Mouse (Mus musculus): ENCODE results near the gene Ercc8.

Gene Ercc8

DNA sequence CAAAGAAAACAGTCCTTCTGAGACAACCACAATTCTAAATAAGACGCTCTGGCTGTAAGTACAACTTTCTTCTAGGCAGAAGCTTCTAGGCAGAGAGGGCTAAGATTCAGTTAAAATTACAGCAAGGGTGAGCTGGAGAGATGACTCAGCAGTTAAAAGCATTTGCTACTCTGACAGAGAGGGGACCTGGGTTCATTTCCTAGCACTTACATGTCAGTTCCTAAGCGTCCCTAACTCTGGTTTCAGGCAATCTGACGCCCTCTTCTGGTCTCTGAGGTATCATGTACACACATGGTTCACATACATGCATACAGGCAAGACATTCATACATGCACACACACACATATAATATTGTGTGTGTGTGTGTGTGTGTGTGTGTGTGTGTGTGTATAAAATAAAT, 27.0 kb downstream of the Ercc8 start:
- TF ChIP-seq GATA4 (IDR thresholded peaks at IDR 0.05; ENCODE audit: insufficient replicate concordance, low read length), result no peak

DNA sequence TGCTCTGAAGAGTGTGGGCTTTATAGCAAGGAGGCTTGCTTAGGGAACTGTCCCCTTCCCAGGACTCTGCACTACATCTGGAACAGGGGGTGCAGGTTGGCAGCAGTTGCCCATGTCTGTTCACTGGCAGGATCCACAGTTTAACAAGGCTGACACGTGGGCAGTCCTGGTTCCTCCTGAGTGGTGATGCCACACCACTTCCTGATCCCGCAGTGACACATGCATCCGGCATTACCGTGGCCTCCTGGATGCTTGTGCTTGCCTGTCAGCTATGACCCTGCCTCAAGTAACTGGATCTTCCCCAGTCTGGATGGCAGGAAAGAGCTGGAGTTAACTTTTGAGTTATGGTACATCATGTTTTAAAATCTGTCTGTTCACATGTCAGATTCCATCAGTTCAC, 29.5 kb downstream of the Ercc8 start:
- no peak for TF ChIP-seq GATA4 (IDR thresholded peaks at IDR 0.05; ENCODE audit: insufficient replicate concordance, low read length)

DNA sequence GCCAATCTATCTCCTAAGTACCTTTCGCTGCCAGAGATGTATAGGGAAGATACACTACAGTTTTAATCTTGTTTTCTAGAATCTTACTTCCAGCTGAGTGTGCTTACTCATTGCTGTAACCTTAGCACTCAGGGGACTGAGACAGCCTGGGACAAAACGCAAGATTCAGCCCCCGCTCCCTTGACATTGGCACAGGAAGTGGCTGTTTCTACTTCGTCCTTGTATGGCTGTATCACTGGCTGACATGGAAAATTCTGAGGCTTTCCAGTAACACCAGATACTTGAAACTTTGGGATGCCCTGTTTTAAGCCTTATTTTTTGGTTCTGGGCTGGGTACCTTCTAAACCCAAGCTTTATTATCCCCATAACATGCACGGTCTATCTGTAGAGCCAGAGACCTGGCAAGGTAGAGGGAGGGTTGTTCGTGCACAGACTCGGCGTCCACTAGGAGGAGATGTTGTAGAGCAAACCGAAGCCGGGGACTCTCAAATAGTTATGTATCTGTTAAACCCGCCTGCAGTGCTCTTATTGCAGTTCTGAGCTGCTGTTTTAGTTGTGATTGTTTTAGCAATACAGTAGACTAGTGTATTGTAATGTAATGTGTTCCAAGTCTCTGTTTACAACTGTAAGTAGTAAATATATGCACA, 32.7 kb downstream of the Ercc8 start:
- TF ChIP-seq GATA4 (IDR thresholded peaks at IDR 0.05; ENCODE audit: insufficient replicate concordance, low read length), result no peak

DNA sequence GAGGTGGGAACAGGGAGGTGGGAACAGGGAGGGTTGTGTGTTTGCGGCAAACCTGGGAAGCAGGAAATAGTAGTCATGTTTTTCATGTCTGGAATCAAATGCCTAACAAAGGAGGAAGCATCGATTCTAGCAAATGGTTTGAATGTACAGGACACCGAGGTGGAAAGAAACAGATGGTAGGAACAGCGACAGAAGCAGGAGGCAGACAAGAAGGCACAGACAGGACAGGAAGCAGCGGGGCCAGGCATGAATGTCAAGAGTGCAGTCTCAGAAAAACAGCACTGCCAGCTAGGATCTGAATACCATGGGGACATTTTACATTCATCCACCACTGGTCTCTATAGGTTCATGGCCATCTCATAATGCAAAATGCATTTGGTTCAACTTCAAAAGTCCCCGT, 36.9 kb downstream of the Ercc8 start:
- TF ChIP-seq GATA4 (IDR thresholded peaks at IDR 0.05; ENCODE audit: insufficient replicate concordance, low read length), result no peak

DNA sequence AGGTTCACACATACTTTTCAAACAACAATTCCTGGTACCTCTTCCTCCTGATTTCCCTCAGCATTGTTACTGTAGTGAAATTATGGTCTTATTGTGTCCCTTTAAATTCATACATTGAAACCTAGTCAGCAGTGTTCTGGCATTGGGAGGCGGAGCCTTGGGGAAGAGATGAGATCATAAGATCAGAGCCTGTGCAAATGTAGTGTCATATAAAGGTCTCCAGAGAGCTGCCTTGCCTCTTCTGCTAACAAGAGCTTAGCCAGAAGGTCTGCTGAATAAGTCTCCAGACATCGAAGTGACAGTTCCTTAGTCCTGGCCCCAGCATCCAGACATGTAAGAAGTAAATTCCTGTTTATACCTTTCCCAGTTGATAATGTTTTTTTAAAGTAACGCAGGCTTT, 46.3 kb downstream of the Ercc8 start:
- TF ChIP-seq GATA4 (IDR thresholded peaks at IDR 0.05; ENCODE audit: insufficient replicate concordance, low read length), result no peak

DNA sequence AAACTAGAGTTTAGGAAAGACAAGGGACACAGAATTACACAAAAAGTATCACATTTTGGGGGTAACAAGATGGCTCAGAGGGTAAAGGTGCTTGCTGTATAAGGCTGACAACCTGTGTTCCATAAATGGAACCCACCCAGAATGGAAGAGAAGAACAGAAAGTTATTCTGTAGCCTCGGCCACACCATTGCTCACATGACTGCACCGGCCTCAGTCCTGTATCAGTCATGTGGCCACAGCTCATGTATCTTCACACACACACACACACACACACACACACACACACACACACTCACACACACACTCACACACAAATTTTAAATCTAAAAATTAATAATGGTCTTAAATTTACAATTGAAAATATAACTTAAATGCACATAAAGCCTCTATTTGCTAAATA, 48.9 kb downstream of the Ercc8 start:
- no peak for TF ChIP-seq GATA4 (IDR thresholded peaks at IDR 0.05; ENCODE audit: insufficient replicate concordance, low read length)

DNA sequence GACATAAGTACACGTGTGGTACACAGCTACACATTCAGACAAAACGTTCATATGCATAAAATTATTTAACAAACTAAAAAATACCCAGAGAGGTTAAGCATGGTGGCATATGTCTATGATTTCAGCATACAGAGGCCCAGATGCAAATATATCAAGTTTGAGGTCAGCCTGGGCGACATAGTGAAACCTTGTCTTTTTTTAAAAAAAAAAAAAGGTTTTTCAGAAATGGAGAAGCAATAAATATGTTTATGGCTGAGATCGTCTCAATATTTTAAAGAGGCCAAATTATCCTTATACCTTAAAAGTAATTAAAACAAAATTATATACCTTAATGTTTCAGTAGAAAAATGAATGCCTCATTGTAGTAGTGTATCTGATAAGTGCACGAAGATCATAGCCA, 49.6 kb downstream of the Ercc8 start:
- TF ChIP-seq GATA4 (IDR thresholded peaks at IDR 0.05; ENCODE audit: insufficient replicate concordance, low read length), result no peak

DNA sequence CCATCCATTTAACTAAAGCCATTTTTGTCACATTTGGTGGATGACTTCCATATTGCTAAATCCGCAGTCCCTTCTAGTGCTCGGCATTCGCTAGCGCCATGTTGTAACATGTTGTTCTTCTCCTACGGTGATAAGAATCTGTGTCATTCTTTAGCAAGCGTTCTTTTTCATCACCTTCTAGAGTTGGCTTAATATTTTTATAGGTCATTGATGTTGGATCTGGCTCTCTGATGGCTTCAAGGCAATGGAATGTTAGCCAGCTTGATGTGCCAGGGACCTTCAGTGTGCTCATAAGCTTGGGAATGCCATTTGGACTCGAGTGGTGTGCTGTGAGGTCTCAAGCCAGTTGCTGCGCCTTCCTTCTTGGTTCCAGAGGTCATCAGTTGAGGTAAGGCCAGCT, 52.4 kb downstream of the Ercc8 start:
- TF ChIP-seq GATA4 (IDR thresholded peaks at IDR 0.05; ENCODE audit: insufficient replicate concordance, low read length), result no peak

DNA sequence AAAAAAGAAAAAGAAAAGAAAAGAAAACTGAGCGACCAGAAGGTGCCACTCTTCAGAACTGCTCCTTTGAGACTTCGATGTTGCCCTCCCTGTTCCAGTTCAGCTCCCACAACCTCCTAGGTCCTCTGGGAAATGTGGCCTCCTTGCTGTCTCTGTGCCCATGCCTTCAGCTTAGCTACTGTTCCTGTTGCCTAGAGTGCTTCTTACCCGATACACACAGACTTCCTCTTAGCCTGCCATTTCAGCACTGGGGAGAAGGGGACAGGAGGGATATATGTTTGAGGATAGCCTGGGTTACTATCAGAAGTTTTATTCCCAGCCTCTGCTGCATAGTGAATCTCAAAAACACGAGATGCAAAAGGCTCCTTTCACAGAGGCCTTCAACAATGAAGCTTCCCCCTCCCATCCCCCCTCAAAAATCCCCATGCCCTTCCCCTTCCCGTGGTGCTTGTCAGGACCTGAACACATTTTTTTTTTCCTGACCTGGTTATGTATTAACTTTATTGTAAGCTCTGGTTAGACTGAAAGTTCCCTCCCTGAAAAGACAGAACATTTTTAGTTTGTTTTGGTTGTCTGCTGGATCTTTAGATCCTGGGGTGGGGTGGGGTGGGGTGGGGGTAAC, 54.0 kb downstream of the Ercc8 start:
- no peak for TF ChIP-seq GATA4 (IDR thresholded peaks at IDR 0.05; ENCODE audit: insufficient replicate concordance, low read length)

DNA sequence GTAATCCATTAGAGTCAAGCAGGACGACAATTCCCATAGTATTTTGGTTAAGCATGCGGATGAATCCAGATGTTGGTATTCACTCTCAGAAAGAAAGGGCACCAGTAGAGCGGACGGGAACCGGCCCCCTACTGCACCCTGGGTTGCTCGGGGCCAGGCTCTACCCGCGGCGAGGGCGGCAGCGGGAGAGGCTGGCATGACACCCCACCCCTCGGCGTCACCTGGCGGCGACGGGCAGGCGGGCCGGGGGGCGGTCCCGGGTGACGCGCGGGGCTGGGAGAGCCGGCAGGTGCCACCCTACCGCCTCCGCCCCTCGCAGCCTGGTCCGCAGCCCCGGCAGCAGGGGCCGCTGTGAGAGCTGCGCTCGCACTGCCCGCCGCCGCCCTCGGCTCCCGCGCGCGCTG, 55.6 kb downstream of the Ercc8 start, which contains the start of gene Elovl7:
Elovl7 (plus strand) TSS at position 324 of the 404 bp plus-strand sequence.
- no peak for TF ChIP-seq GATA4 (IDR thresholded peaks at IDR 0.05; ENCODE audit: insufficient replicate concordance, low read length)

DNA sequence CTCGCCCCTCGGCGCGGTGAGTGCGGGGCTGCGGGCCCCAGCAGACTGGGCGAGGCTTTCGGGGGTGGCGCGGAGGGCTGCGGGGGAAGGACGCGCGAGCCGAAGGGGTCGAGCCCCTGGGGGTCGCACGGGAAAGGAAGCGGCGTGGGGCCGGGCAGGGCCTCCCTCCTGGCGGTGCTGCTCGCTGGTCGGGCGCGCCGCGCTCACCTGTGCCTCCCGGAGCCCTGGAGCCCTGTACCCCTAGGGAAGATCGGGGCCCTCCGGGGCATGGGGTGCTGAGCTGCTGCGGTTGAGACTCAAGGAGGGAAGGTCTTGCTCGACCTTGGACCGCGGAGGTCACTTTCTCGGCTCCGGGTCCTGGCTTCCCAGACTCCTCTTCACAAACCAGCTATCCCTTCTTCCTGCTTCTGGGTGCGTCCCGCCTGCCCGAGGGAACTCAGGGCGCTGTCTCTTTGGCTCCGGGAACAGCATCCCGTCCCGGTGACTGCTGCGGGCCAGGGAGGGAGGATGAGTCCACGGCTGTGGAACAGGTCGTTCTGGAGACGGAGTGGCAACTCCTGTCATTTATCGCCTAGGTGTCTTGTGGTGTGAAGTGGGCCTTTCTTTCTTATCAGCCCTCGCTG, 56.1 kb downstream of the Ercc8 start:
- no peak for TF ChIP-seq GATA4 (IDR thresholded peaks at IDR 0.05; ENCODE audit: insufficient replicate concordance, low read length)

DNA sequence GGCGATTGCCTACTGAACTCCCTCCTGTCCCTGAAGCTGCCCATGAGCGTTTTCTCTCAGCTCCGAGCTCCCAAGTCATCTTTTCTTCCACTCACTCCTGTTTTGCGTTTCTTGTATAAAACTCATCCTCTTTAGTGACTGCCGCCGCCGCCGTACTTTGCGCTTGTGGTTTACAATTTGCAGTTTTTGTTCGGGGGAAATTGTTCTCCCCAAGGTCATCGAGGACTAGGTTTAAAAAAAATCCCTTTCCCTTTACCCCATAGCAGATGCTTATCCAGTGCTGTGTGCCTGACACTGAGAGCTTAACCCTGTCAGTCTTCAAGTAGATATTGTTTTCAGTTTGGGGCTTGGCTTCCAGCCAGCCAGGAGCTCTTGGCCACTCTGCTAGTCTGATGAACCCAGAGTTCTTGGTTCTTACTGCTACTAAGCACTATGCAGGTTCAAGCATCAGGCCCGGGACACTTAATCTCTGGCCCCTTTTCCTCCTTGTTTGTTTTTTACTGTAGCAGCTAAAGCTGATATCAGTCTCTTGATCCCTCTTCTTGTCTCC, 56.8 kb downstream of the Ercc8 start:
- TF ChIP-seq GATA4 (IDR thresholded peaks at IDR 0.05; ENCODE audit: insufficient replicate concordance, low read length), result no peak

DNA sequence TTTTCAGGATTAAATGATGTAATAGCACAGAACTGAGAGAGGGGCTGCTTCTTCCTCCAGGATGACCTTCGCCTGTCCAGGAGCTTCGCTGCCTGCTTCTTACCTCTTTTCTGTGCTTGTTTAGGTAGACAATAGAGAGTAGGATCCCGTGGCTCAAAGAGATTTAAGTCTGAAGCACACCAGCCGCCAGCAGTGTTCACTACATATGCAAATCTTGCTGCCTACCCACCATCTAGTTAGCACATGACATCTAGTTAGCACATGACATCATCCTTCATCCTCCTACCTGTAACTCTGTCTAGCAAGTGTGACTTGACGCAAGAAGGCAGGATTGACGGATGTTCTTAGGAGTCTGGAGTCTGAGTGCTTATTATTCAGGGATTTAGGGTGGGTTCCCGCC, 61.2 kb downstream of the Ercc8 start:
- TF ChIP-seq GATA4 (IDR thresholded peaks at IDR 0.05; ENCODE audit: insufficient replicate concordance, low read length), result no peak

DNA sequence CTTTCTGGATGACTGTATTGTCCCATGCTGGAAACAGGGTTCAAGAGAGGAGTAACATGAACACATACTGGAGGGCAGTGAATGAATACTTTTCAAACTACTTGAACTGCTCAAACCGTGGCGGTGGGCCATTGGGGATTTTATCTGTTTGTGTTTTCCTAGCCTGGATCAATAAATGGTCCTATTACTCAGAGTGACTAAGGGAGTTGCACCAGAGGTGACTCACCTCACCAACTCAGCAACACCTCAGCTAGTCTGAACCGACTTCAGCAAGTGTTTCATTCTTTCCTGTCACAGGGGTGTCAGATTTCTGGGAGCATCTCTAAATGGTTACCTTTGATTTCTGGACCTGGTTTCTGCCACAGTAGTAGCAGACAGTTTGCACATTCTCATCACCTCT, 70.7 kb downstream of the Ercc8 start:
- no peak for TF ChIP-seq GATA4 (IDR thresholded peaks at IDR 0.05; ENCODE audit: insufficient replicate concordance, low read length)

DNA sequence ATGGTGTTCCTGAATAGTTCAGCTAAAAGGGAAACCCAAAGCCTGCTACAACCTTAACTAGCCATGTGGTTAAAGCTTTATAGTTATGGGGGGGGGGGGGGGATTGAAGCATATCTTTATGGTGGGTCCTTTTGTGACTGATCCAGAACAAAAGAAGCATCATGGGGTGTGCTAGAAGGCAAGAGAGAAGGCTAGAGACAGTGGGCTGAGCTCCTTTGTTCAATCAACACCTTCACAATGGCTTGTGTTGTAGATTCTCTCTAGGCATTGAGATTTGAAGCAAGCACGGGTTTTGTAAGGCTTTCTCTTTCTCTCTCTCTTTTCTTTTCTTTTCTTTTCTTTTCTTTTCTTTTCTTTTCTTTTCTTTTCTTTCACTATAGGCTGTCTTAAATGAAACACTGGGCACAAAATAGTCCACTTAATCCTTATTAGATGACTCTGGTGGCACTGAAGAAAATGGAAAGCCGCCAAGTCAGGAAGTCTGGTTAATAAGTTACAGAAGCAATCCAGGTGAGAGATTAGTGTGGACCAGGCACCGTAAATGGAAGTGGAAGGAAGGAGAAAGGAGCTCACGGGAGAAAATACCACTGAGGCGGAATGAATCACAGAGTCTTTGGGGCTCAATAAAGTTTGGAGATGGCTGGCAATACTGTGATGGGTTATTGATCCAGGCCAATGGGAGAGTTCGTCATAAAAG, 71.3 kb downstream of the Ercc8 start:
- TF ChIP-seq GATA4 (IDR thresholded peaks at IDR 0.05; ENCODE audit: insufficient replicate concordance, low read length), result no peak

DNA sequence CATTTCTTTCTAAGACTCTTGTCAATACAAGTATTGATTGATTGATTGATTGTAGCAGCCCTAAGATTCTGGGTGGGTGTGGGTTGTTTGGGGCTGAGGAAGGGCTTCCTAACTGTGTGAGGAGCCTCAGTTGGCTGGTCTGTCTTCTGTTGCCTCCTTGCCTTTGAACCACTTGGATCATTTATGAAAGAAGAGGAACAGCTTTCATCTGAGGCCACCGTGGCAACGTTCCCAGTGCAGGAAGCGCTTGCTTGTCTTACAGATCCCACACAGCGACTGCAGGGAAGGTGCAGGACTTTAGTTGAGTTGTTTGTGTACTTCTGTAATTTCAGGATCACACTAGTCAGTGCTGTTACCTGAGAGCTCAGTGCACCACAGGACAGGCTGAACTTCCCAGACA, 81.5 kb downstream of the Ercc8 start:
- no peak for TF ChIP-seq GATA4 (IDR thresholded peaks at IDR 0.05; ENCODE audit: insufficient replicate concordance, low read length)
